Mouse (Mus musculus): ENCODE measurements around the gene Smg1. TPM values are rescaled to one million over a fixed set of nuclear protein-coding genes. Genes with fewer than 3 reads are reported as not detected.

Gene Smg1
- polyA plus RNA-seq (2015; fragmentation: Nextera tagmentation; extraction: Ambion mirVana), result 18.6 and 21.8 TPM in 2 replicates

- H3K27me3 ChIP-seq, result no peaks in the 10 kb centered on the region
- peaks cover 11% of the 10 kb centered on the region for H3K4me1 ChIP-seq
- WGBS, result under 1% methylated on average over 60 of the region's 79 CpGs
- H3K27ac ChIP-seq, result peak within 1 kb of the TSS; percentile 97
- H3K9me3 ChIP-seq, result no peaks in the 10 kb centered on the region
- ATAC-seq (ENCODE audit: borderline replicate concordance, extremely low read depth, low FRiP score, low TSS enrichment), result peak; percentile 97
- H3K4me3 ChIP-seq, result peak within 1 kb of the TSS; percentile 90
- no peaks in the 10 kb centered on the region for H3K36me3 ChIP-seq
- H3K9ac ChIP-seq, result peak within 1 kb of the TSS; percentile 88
- peak within 1 kb of the TSS; percentile 76 for H3K4me2 ChIP-seq
Measured at GRCm38 (mm10) chr7:118243453-118244385, at the start of gene Smg1. Gene Smg1 (minus strand): TSS chr7:118243670.

DNA sequence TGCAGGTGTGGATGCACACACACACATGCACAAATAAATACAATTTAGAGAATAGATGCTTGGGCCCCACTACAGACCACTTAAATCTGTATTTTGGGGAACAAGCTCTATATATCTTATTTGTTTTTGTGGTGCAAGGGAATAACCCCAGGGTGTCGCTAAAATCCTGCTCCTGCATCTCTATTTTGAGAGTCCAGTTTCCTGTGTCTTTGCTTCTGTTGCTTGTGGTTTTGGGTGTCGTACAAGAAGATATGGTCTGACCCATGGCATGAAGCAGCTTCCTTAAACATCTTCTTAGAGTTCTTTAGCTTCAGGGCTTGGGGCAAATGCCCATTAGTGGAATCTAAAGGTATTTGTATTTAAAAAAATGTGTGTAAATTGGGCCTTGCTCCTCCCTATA, 39.7 kb upstream of the Smg1 start:
- whole genome bisulfite sequencing, result 74% methylated on average over 2 of the region's 2 CpGs
- H3K9ac ChIP-seq, result no peak overlapping the region
- H3K4me3 ChIP-seq, result no peak overlapping the region
- no peak for ATAC-seq (ENCODE audit: borderline replicate concordance, extremely low read depth, low FRiP score, low TSS enrichment)
- H3K9me3 ChIP-seq, result no peaks in the 10 kb centered on the region
- H3K4me1 ChIP-seq, result no peaks in the 10 kb centered on the region
- no peak overlapping the region for H3K4me2 ChIP-seq
- no peak overlapping the region for H3K27ac ChIP-seq
- H3K36me3 ChIP-seq, result no peaks in the 10 kb centered on the region
- no peaks in the 10 kb centered on the region for H3K27me3 ChIP-seq

DNA sequence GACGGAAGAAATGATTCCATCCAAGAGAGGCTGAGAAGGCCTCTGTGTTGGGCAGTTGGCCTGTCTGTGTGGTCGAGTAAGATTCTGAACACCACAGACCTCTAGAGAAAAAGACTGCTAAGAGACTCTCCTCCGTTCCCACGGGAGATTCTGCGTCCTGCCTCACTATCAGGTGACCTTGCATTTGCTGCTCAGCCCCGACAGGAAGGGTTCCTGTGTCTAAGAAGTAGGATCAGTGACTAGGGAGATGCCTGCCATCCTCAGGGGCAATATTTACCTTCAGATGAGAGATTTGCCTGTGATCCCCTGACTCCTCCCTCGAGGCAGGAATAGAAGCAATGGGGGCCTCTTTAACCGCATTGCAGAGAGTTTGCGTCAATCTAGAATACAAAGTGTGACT, 39.1 kb upstream of the Smg1 start:
- WGBS, result 52% methylated on average over 9 of the region's 9 CpGs

DNA sequence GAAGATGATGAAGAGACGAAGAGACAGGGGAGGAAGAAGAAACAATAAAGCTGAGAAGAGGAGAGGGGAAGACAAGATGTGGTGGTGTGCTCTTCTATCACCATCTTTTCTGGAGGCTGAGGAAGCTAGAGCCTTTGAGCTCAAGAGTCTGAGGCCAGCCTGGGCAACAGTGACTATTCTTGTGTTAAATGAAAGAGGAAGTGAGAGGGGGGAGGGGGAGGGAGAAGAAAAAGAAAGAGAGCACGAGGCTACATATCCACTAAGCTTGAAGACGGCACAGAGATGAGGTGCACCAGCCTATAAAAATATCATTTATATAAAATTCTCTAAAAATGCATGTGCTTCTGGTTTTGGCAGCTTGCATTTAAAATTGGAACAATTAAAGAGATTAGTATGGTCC, 36.1 kb upstream of the Smg1 start:
- no peak overlapping the region for H3K9ac ChIP-seq
- 55% methylated on average over 3 of the region's 3 CpGs for WGBS
- H3K4me1 ChIP-seq, result no peaks in the 10 kb centered on the region
- no peaks in the 10 kb centered on the region for H3K36me3 ChIP-seq
- ATAC-seq (ENCODE audit: borderline replicate concordance, extremely low read depth, low FRiP score, low TSS enrichment), result no peak
- H3K4me3 ChIP-seq, result no peak overlapping the region
- no peak overlapping the region for H3K4me2 ChIP-seq
- no peaks in the 10 kb centered on the region for H3K9me3 ChIP-seq
- no peak overlapping the region for H3K27ac ChIP-seq
- H3K27me3 ChIP-seq, result no peaks in the 10 kb centered on the region

More for the DNA sequence above, 39.1 kb upstream of the Smg1 start:
- H3K4me2 ChIP-seq, result no peak overlapping the region
- ATAC-seq (ENCODE audit: borderline replicate concordance, extremely low read depth, low FRiP score, low TSS enrichment), result no peak
- no peaks in the 10 kb centered on the region for H3K9me3 ChIP-seq
- H3K36me3 ChIP-seq, result no peaks in the 10 kb centered on the region
- H3K4me1 ChIP-seq, result no peaks in the 10 kb centered on the region
- H3K9ac ChIP-seq, result no peak overlapping the region
- no peak overlapping the region for H3K4me3 ChIP-seq
- no peak overlapping the region for H3K27ac ChIP-seq
- H3K27me3 ChIP-seq, result no peaks in the 10 kb centered on the region

DNA sequence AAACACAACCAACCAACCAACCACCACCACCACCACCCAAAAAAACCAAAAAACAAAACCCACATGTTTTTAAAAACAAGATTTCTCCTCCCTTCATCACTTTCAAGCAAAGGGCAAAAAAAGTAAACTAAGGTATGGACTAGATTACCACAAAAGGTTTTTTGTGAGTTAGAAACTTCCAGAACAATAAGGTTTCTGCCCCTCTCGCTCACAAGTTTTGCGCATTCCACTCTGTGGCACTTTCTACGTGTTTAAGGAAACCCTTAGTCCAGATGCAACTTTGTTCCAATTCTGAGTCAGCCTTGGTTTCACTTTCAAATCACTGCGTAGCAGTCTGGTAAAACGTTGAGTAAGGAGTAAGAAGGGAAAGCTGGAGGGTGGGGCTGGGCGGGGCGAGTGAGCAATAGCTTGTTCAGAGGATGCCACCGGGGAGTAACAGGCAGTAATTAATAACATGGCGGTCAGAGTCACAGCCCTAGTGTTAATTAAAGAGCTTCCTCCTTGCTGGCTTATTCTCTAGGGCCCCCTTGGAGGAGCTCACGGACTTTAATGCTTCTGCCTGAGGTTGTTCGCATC, 34.0 kb upstream of the Smg1 start:
- no peak for ATAC-seq (ENCODE audit: borderline replicate concordance, extremely low read depth, low FRiP score, low TSS enrichment)
- WGBS, result 76% methylated on average over 11 of the region's 11 CpGs
- Histone ChIP-seq H3K9me3 (no peaks in the 10 kb centered on the region), H3K27ac (no peak overlapping the region), H3K9ac (no peak overlapping the region), H3K4me1 (no peaks in the 10 kb centered on the region), H3K4me2 (no peak overlapping the region; the same call in 1 of the 2 replicates), H3K27me3 (no peaks in the 10 kb centered on the region), H3K4me3 (no peak overlapping the region), H3K36me3 (no peaks in the 10 kb centered on the region)

DNA sequence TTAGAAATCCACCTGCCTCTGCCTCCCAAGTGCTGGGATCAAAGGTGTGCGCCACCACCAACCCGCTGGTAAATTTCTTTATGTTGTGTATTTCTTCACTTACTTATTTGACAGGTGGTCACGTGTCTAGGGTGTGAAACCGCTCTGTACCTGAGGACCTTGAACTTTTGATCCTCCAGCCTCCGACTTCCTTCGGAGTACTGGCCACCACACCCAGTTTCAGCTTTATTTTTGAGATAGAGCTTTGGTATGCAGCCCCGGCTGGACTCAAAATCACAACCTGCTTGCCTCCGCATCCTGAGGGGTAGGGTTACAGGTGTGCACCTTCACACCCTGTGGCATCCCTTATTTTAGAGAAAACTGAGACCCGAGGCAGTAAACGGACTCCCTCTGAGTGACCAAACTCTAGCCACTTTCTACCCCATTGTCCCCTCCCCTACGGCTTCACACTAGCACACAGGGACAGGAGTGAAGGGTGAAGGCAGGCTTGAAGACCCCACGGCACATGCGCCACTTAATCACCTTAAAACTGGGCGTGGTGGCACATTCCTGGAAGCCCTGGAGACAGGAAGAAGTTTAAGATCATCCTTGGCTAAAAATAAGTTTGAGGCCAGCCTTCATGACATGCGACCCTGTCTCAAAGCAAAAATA, 33.3 kb upstream of the Smg1 start:
- H3K9ac ChIP-seq, result no peak overlapping the region
- no peak overlapping the region for H3K4me2 ChIP-seq
- H3K4me3 ChIP-seq, result no peak overlapping the region
- no peaks in the 10 kb centered on the region for H3K27me3 ChIP-seq
- 76% methylated on average over 15 of the region's 15 CpGs for WGBS
- ATAC-seq (ENCODE audit: borderline replicate concordance, extremely low read depth, low FRiP score, low TSS enrichment), result no peak; the same call in 1 of the 2 replicates
- H3K27ac ChIP-seq, result no peak overlapping the region
- H3K4me1 ChIP-seq, result no peaks in the 10 kb centered on the region
- no peaks in the 10 kb centered on the region for H3K9me3 ChIP-seq
- no peaks in the 10 kb centered on the region for H3K36me3 ChIP-seq

GRCm38 (mm10) chr7:118275265-118275664, 31.8 kb upstream of the Smg1 start:
- no peaks in the 10 kb centered on the region for H3K27me3 ChIP-seq
- H3K4me2 ChIP-seq, result no peak overlapping the region
- 71% methylated on average over 6 of the region's 6 CpGs for WGBS
- H3K4me3 ChIP-seq, result no peak overlapping the region
- H3K9ac ChIP-seq, result no peak overlapping the region
- no peaks in the 10 kb centered on the region for H3K4me1 ChIP-seq
- no peaks in the 10 kb centered on the region for H3K9me3 ChIP-seq
- no peak for ATAC-seq (ENCODE audit: borderline replicate concordance, extremely low read depth, low FRiP score, low TSS enrichment)
- H3K36me3 ChIP-seq, result no peaks in the 10 kb centered on the region
- no peak overlapping the region for H3K27ac ChIP-seq

- H3K36me3 ChIP-seq, result no peaks in the 10 kb centered on the region
- 83% methylated on average over 5 of the region's 5 CpGs for WGBS
- no peak for ATAC-seq (ENCODE audit: borderline replicate concordance, extremely low read depth, low FRiP score, low TSS enrichment)
Measured at GRCm38 (mm10) chr7:118274851-118275250, 31.4 kb upstream of the Smg1 start.

DNA sequence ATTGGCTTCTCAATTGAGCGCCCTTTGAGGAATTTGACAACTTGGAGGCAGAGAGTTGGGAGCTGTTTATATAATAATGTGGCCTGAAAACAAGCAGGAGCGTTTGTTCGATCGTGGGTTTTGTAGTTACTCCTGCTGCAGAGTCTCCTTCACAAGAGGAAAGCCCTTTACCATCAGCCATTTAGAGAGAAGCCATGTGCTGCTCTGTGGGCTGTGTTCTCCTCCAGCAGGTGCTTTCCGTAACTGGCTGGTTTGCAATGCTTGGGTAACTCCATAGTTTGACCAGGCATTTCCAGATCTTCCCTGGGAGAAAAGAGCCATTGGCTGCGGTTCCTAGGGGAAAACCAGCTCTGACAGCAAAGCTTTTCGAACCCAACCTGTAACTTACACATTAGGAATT, 30.7 kb upstream of the Smg1 start:
- no peak for ATAC-seq (ENCODE audit: borderline replicate concordance, extremely low read depth, low FRiP score, low TSS enrichment)
- 79% methylated on average over 7 of the region's 7 CpGs for WGBS
- H3K9ac ChIP-seq, result no peak overlapping the region

More at GRCm38 (mm10) chr7:118274851-118275250, 31.4 kb upstream of the Smg1 start:
- Histone ChIP-seq H3K9ac (no peak overlapping the region), H3K4me2 (no peak overlapping the region), H3K27ac (no peak overlapping the region), H3K9me3 (no peaks in the 10 kb centered on the region), H3K27me3 (no peaks in the 10 kb centered on the region), H3K4me3 (no peak overlapping the region), H3K4me1 (no peaks in the 10 kb centered on the region)

GRCm38 (mm10) chr7:118266099-118266498, 22.6 kb upstream of the Smg1 start:
- Histone ChIP-seq H3K27me3 (no peaks in the 10 kb centered on the region), H3K9me3 (no peaks in the 10 kb centered on the region), H3K36me3 (no peaks in the 10 kb centered on the region), H3K4me3 (no peak overlapping the region), H3K27ac (no peak overlapping the region), H3K9ac (no peak overlapping the region), H3K4me1 (no peaks in the 10 kb centered on the region), H3K4me2 (no peak overlapping the region)
- WGBS, result 81% methylated on average over 6 of the region's 6 CpGs
- no peak for ATAC-seq (ENCODE audit: borderline replicate concordance, extremely low read depth, low FRiP score, low TSS enrichment)

More for the DNA sequence above, 30.7 kb upstream of the Smg1 start:
- Histone ChIP-seq H3K27me3 (no peaks in the 10 kb centered on the region), H3K4me2 (no peak overlapping the region), H3K4me1 (no peaks in the 10 kb centered on the region), H3K4me3 (no peak overlapping the region), H3K36me3 (no peaks in the 10 kb centered on the region), H3K9me3 (no peaks in the 10 kb centered on the region), H3K27ac (no peak overlapping the region)

GRCm38 (mm10) chr7:118263606-118264005, 20.1 kb upstream of the Smg1 start:
- H3K4me3 ChIP-seq, result no peak overlapping the region
- H3K9me3 ChIP-seq, result no peaks in the 10 kb centered on the region
- no peak overlapping the region for H3K27ac ChIP-seq
- no peak for ATAC-seq (ENCODE audit: borderline replicate concordance, extremely low read depth, low FRiP score, low TSS enrichment)
- H3K27me3 ChIP-seq, result no peaks in the 10 kb centered on the region
- 50% methylated on average over 1 of the region's 1 CpGs for WGBS
- H3K4me2 ChIP-seq, result no peak overlapping the region
- H3K36me3 ChIP-seq, result no peaks in the 10 kb centered on the region
- no peaks in the 10 kb centered on the region for H3K4me1 ChIP-seq
- H3K9ac ChIP-seq, result no peak overlapping the region

GRCm38 (mm10) chr7:118262409-118262808, 18.9 kb upstream of the Smg1 start:
- no peaks in the 10 kb centered on the region for H3K36me3 ChIP-seq
- no peak overlapping the region for H3K4me2 ChIP-seq
- H3K4me3 ChIP-seq, result no peak overlapping the region
- no peak for ATAC-seq (ENCODE audit: borderline replicate concordance, extremely low read depth, low FRiP score, low TSS enrichment)
- no peaks in the 10 kb centered on the region for H3K27me3 ChIP-seq
- 62% methylated on average over 5 of the region's 5 CpGs for WGBS
- H3K27ac ChIP-seq, result no peak overlapping the region
- no peaks in the 10 kb centered on the region for H3K9me3 ChIP-seq
- no peak overlapping the region for H3K9ac ChIP-seq
- H3K4me1 ChIP-seq, result no peaks in the 10 kb centered on the region

All from lung, embryonic 15.5 days (tissue).